In genomic region chr3:88686734-88687611, GRCm38 (mm10) we compare ENCODE assay signal across 8 mouse cellular contexts. TPM values are rescaled to one million over a fixed set of nuclear protein-coding genes. Genes with fewer than 3 reads are reported as not detected.
A peak's percentile ranks its signal among the peaks of the same experiment; 100 is the strongest.
DNase-seq lines count a peak whose midpoint lies in the region; ATAC-seq and TF ChIP-seq lines count a peak whose summit lies in the region.

No protein-coding gene starts in this region.

- H3K27me3 ChIP-seq in kidney, postnatal 0 days (ENCODE audit: insufficient read depth, low read length): no peaks in the 10 kb centered on the region
- no peaks in the 10 kb centered on the region for H3K27me3 ChIP-seq in hindbrain, embryonic 13.5 days
- no peaks in the 10 kb centered on the region for H3K27me3 ChIP-seq in midbrain, embryonic 15.5 days (replicated peaks)

- no peak for TF ChIP-seq POLR2A in brain, embryonic 14.5 days (IDR thresholded peaks at IDR 0.05; ENCODE audit: borderline replicate concordance, extremely low read depth, insufficient read depth, insufficient read length, poor library complexity, severe bottlenecking)

- 21% methylated on average over 13 of the region's 13 CpGs for WGBS in kidney, postnatal 0 days
- WGBS in hindbrain, embryonic 13.5 days: 56% methylated on average over 13 of the region's 13 CpGs
- WGBS in midbrain, embryonic 15.5 days: 56% methylated on average over 13 of the region's 13 CpGs

- H3K9ac ChIP-seq in kidney, postnatal 0 days (ENCODE audit: low read depth, low read length): peak overlapping the region; percentile 95
- peak overlapping the region; percentile 96 for H3K9ac ChIP-seq in hindbrain, embryonic 13.5 days
- peak overlapping the region; percentile 84 for H3K9ac ChIP-seq in midbrain, embryonic 15.5 days

- H3K4me3 ChIP-seq in kidney, postnatal 0 days (replicated peaks; ENCODE audit: low read depth, low read length): peak overlapping the region; percentile 94
- peak overlapping the region; percentile 89 for H3K4me3 ChIP-seq in hindbrain, embryonic 13.5 days
- H3K4me3 ChIP-seq in midbrain, embryonic 15.5 days: peak overlapping the region; percentile 79

- no peak for ATAC-seq in kidney, postnatal 0 days (replicated peaks; ENCODE audit: low FRiP score, low read depth)
- no peak for ATAC-seq in hindbrain, embryonic 13.5 days (ENCODE audit: low FRiP score)
- ATAC-seq in midbrain, embryonic 15.5 days (replicated peaks): no peak
- no peak for ATAC-seq in megakaryocyte-erythroid progenitor cell, adult 5-6 weeks (replicated peaks; ENCODE audit: low FRiP score, low TSS enrichment, poor library complexity, severe bottlenecking)

- no peak for DNase-seq in kidney, postnatal 0 days (ENCODE audit: low spot score)
- no peak for DNase-seq in kidney, adult 8-10 months
- DNase-seq in brain, embryonic 14.5 days (ENCODE audit: low read depth): peak; percentile 3
- no peak for DNase-seq in left cerebral cortex, adult 8-10 months (ENCODE audit: low spot score in 2 of 2)
- no peak for DNase-seq in kidney, postnatal 14 days

- peaks cover 10% of the 10 kb centered on the region; the same call in 1 of the 2 replicates for H3K4me1 ChIP-seq in kidney, postnatal 0 days (replicated peaks; ENCODE audit: insufficient read depth, low read length)
- H3K4me1 ChIP-seq in hindbrain, embryonic 13.5 days (replicated peaks): peaks cover 24% of the 10 kb centered on the region
- H3K4me1 ChIP-seq in midbrain, embryonic 15.5 days: peaks cover 25% of the 10 kb centered on the region

- H3K9me3 ChIP-seq in kidney, postnatal 0 days (replicated peaks; ENCODE audit: low read length): no peaks in the 10 kb centered on the region
- no peaks in the 10 kb centered on the region for H3K9me3 ChIP-seq in hindbrain, embryonic 13.5 days
- no peaks in the 10 kb centered on the region for H3K9me3 ChIP-seq in midbrain, embryonic 15.5 days

- peak overlapping the region; percentile 92 for H3K4me2 ChIP-seq in kidney, postnatal 0 days (ENCODE audit: low read length)
- H3K4me2 ChIP-seq in hindbrain, embryonic 13.5 days: peak overlapping the region; percentile 84
- peak overlapping the region; percentile 80 for H3K4me2 ChIP-seq in midbrain, embryonic 15.5 days

- TF ChIP-seq CTCF in kidney, postnatal 0 days (IDR thresholded peaks at IDR 0.05; ENCODE audit: low read depth): no peak
- TF ChIP-seq CTCF in brain, embryonic 14.5 days (IDR thresholded peaks at IDR 0.05; ENCODE audit: borderline replicate concordance, extremely low read depth, insufficient read depth, insufficient read length): no peak

- peaks cover 26% of the 10 kb centered on the region for H3K36me3 ChIP-seq in kidney, postnatal 0 days (ENCODE audit: insufficient read depth, low read length)
- H3K36me3 ChIP-seq in hindbrain, embryonic 13.5 days: peaks cover 39% of the 10 kb centered on the region
- H3K36me3 ChIP-seq in midbrain, embryonic 15.5 days (replicated peaks): peaks cover 23% of the 10 kb centered on the region

- peak overlapping the region; percentile 99; the same call in 1 of the 2 replicates for H3K27ac ChIP-seq in kidney, postnatal 0 days
- H3K27ac ChIP-seq in hindbrain, embryonic 13.5 days: peak overlapping the region; percentile 98
- H3K27ac ChIP-seq in midbrain, embryonic 15.5 days: peak overlapping the region; percentile 95

RNA-seq across cellular contexts. Expression of gene Khdc4, which starts 1.4 kb away (rescaled TPM):
- 71.4 and 72.1 TPM in 2 replicates for polyA plus RNA-seq in kidney, postnatal 0 days (2015; fragmentation: Nextera tagmentation; extraction: Ambion mirVana)
- polyA plus RNA-seq in brain, embryonic 14.5 days (2012; rRNA removed): 115 and 169 TPM in 2 replicates
- 97.7 and 99.4 TPM in 2 replicates for polyA plus RNA-seq in hindbrain, embryonic 13.5 days (2015; fragmentation: Nextera tagmentation; extraction: Ambion mirVana)
- polyA plus RNA-seq in midbrain, embryonic 15.5 days (2015; fragmentation: Nextera tagmentation; extraction: Ambion mirVana): 88.9 and 92.9 TPM in 2 replicates
- total RNA-seq in left cerebral cortex, adult 8-10 months (2022): 10 to 100 TPM; 46.2 to 57.4 (median 51.3) TPM
- total RNA-seq in megakaryocyte-erythroid progenitor cell, adult 5-6 weeks (2014; fragmentation: Nextera tagmentation): 76.1 and 88.6 TPM in 2 replicates
- total RNA-seq in megakaryocyte-erythroid progenitor cell, adult 5-6 weeks (2017): 32.0 and 53.1 TPM in 2 replicates

RNA-seq across cellular contexts. Expression of gene Rit1, which starts 29.7 kb away (rescaled TPM):
- 58.6 and 62.5 TPM in 2 replicates for polyA plus RNA-seq in kidney, postnatal 0 days (2015; fragmentation: Nextera tagmentation; extraction: Ambion mirVana)
- 45.2 and 49.2 TPM in 2 replicates for polyA plus RNA-seq in brain, embryonic 14.5 days (2012; rRNA removed)
- polyA plus RNA-seq in hindbrain, embryonic 13.5 days (2015; fragmentation: Nextera tagmentation; extraction: Ambion mirVana): 57.9 and 59.0 TPM in 2 replicates
- 62.0 and 64.0 TPM in 2 replicates for polyA plus RNA-seq in midbrain, embryonic 15.5 days (2015; fragmentation: Nextera tagmentation; extraction: Ambion mirVana)
- 10 to 100 TPM; 36.3 to 42.0 (median 40.6) TPM for total RNA-seq in left cerebral cortex, adult 8-10 months (2022)
- total RNA-seq in megakaryocyte-erythroid progenitor cell, adult 5-6 weeks (2014; fragmentation: Nextera tagmentation): 16.7 and 20.0 TPM in 2 replicates
- 9.6 and 22.3 TPM in 2 replicates for total RNA-seq in megakaryocyte-erythroid progenitor cell, adult 5-6 weeks (2017)

RNA-seq across cellular contexts. Expression of gene Rxfp4, which starts 34.0 kb away (rescaled TPM):
- not detected in 2 replicates for polyA plus RNA-seq in kidney, postnatal 0 days (2015; fragmentation: Nextera tagmentation; extraction: Ambion mirVana)
- not detected in 2 replicates for polyA plus RNA-seq in brain, embryonic 14.5 days (2012; rRNA removed)
- polyA plus RNA-seq in hindbrain, embryonic 13.5 days (2015; fragmentation: Nextera tagmentation; extraction: Ambion mirVana): not detected in 2 replicates
- polyA plus RNA-seq in midbrain, embryonic 15.5 days (2015; fragmentation: Nextera tagmentation; extraction: Ambion mirVana): not detected in 2 replicates
- not detected for total RNA-seq in left cerebral cortex, adult 8-10 months (2022)
- total RNA-seq in megakaryocyte-erythroid progenitor cell, adult 5-6 weeks (2014; fragmentation: Nextera tagmentation): not detected in 2 replicates
- not detected in 2 replicates for total RNA-seq in megakaryocyte-erythroid progenitor cell, adult 5-6 weeks (2017)
